Mouse (Mus musculus): ENCODE data around the gene Sass6.
"Not testable (repeated sequence)": the region's sequence is repeated elsewhere in the genome, so short reads cannot be mapped to it uniquely, and the experiment has no call there.

Sass6 gene

DNA sequence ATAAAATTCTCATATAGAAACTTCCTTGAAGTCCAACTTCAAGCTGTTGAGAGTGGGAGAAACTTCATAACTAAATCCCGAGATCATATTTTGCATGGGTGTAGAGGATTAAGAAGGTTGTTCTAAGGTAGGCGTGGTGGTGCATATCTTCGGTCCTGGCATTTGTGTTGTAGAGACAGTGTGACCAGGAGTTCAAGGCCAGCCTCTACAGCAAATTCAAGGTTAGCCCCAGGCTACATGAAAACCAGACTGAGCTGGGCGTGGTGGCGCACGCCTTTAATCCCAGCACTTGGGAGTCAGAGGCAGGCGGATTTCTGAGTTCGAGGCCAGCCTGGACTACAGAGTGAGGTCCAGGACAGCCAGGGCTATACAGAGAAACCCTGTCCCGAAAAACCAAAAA, 69.5 kb downstream of the Sass6 start:
- not testable (repeated sequence) for DNase-seq (ENCODE audit: low spot score)
